Mouse (Mus musculus): ENCODE measurements at regions not wholly inside any gene's neighbourhood (a gene's known extent, or its start where the extent isn't known, plus 50 kb on each side); places are given as distances from the start of the nearest gene placed in this dataset.
A peak's percentile ranks its signal among the peaks of the same experiment; 100 is the strongest.
"Not testable (repeated sequence)": the region's sequence is repeated elsewhere in the genome, so short reads cannot be mapped to it uniquely, and the experiment has no call there.

DNA sequence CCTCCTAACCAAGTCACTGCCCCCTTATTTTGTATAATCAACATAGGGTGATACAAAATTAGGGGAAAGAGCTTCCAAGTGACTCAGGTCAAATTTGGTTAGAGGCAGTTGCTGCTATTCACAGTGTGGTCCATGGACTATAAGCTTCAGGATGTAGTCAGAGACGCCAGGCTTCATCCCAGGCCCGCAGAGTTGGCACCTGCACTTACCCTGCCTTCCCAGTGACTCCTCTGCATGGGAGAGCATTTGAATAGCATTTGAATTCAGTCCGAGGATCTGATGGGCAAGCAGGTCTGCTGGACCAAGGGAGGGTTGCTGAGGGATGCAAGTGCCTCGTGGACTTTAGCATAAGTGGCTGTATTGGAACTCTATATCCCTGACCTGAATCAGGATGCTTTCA lies 181.8 kb downstream of the 1810013L24Rik start:
- intact Hi-C loops (cut with DNase I) = no loop called here
- DNase-seq = no peak

GRCm38 (mm10) chr16:9016040-9016761 lies 186.3 kb downstream of the 1810013L24Rik start:
- DNase-seq = no peak
- intact Hi-C loops (cut with DNase I) = no loop called here

DNA sequence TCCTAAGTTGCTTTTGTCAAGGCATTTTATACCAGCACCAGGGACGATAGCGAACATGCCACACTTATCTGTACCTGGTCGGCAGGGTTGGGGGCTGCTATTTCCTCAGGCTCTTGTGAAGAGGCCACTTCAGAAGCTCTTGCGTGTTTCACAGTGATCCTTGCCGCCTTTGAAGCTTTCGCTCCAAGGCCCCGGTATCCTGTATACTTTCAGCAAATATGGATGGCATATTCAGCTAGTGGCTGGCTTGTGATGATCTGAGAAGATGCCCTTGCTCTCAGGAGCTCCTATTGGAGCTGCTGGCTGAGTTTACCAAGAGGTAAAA lies 186.8 kb downstream of the 1810013L24Rik start:
- no peak for DNase-seq
- intact Hi-C loops (cut with DNase I) = no loop called here

GRCm38 (mm10) chr16:9030717-9031116 lies 200.8 kb downstream of the 1810013L24Rik start:
- intact Hi-C loops (cut with DNase I) = no loop called here
- no peak for DNase-seq

- intact Hi-C loops (cut with DNase I) = no loop called here
- DNase-seq = no peak
Observed at GRCm38 (mm10) chr16:9043271-9043670, 213.4 kb downstream of the 1810013L24Rik start.

GRCm38 (mm10) chr16:9046864-9047263 lies 217.0 kb downstream of the 1810013L24Rik start:
- intact Hi-C loops (cut with DNase I) = no loop called here
- no peak for DNase-seq

GRCm38 (mm10) chr16:9054415-9054814 lies 224.5 kb downstream of the 1810013L24Rik start:
- no peak for DNase-seq
- intact Hi-C loops (cut with DNase I) = no loop called here

- intact Hi-C loops (cut with DNase I) = no loop called here
- no peak for DNase-seq
Observed at GRCm38 (mm10) chr16:9056430-9056829, 226.5 kb downstream of the 1810013L24Rik start.

DNA sequence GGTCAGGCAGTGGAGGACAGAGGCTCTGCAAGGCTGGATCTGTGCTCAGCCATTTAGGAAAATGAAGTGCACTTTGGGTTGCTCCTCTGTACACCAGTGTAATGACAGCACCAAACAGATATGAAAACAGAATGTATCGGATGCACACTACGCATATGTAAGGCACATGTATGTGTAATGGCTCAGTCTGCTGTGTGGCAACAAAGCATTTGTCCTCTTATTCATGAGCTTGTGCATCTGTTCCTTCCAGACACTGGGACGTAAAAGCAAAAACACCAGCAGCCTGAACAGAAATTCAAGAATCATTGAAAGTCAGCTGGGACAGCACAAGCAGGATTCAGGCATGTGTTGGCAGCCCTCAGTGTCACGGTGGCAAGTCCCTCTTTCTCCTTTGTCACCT lies 241.6 kb downstream of the 1810013L24Rik start:
- no peak for DNase-seq
- intact Hi-C loops (cut with DNase I) = no loop called here

DNA sequence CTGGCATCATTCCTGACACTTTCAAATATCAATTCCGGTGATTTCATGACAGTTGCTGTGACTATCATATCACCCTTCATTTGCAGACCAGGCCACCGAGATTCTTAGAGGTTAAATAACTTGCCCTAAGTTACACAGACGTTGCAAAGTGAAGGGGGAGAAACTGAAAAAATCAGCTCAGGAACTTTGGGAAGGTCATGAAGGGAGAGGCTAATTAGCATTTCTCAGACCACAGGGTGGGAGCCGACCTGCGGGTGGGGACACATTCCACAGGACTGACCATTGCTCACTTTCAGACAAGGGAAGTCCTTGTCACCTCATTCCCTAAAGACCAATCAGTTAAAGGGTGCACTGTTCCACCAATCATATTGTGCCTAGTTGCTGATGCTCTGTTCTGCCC lies 242.1 kb downstream of the 1810013L24Rik start:
- DNase-seq; intact Hi-C loops (cut with DNase I): not testable (repeated sequence)

- intact Hi-C loops (cut with DNase I) = no loop called here
- DNase-seq = no peak
Observed at GRCm38 (mm10) chr16:9074295-9074694, 244.4 kb downstream of the 1810013L24Rik start.

DNA sequence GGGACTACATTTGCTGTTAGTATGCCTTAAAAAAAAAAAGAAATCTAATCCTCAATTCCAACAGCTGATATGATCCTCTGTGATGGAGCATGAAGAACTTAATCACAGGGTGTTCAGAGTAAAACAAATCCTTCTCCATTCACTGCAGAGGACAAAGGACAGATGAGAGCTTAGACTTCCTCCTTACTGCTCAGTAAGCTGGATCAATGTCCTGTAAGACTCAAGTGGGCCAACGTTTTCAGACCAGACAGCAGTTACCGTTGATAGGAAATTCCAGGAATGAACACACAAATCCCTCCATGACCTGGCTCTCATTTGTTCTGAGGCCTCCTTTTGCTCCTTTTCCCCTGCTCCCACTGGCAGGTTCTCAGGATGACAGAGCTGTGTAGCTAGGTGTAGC lies 247.6 kb downstream of the 1810013L24Rik start:
- intact Hi-C loops (cut with DNase I) = no loop called here
- no peak for DNase-seq

DNA sequence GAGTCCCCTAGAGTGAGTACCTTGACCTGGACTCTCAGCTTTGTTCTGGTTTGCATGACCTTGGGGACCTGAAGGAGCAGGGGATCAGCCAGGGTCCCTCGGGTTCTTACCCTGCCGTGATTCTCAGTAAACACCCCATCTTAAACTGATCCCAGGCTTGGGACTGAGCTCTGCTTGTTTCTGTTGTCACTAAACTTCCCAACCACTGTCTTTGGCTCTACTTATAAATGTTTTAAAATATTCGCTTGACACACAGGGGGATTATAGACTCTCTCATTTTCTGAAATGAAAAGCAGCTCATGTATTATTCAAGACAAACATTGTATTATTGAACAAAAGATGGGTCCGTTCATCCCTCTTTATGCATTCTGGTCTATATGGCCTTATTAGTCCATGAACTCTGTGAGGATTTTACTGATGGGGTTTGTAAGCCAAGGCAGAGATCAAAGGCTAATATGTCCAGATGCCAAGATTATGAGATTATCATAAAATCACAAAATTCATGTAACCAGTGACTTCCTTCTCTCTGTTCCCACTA lies 248.6 kb downstream of the 1810013L24Rik start:
- intact Hi-C loops (cut with DNase I) = no loop called here
- no peak for DNase-seq

- DNase-seq = no peak
- intact Hi-C loops (cut with DNase I) = no loop called here
Observed at GRCm38 (mm10) chr16:9083040-9083439, 253.1 kb downstream of the 1810013L24Rik start.

GRCm38 (mm10) chr16:9083740-9084139 lies 253.8 kb downstream of the 1810013L24Rik start:
- DNase-seq = no peak
- intact Hi-C loops (cut with DNase I) = no loop called here

DNA sequence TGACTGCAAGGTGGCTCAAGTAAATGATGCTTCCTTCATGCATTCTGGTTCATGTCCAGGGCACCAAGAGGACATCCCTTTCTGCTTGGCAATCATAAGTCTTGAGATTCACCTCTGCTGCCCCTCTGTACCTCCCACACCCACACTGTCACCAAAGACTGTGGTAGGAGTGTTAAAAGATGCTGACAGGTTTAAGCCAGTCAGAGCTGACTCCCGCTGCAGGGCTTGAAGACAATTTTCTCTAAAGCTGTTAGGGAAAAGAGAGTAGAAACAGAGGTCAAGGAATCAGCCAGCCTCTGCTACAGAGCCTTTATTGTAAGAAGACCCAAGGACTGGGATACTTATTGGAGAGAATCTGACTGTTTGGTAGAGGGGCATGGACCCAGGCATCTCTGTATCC lies 254.7 kb downstream of the 1810013L24Rik start:
- no peak for DNase-seq
- intact Hi-C loops (cut with DNase I) = no loop called here

DNA sequence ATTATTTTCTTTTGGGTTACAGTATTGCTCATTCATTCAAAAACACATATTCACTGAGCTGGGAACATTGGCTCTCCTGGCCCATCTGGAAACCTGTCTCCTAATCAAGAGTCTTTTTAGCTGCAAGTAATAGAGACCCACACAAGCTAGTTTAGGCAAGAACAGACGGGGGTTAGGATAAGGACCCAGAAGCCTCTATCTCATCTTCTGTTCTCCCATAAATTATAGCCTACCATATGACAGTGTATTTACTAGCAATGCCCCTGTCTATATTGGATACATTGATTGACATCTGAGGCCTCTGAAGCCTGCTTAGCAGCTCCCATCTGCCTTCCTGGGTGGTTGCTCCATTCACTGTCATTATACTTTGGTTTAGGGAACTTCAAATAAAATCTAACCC lies 255.2 kb downstream of the 1810013L24Rik start:
- DNase-seq = no peak
- intact Hi-C loops (cut with DNase I) = no loop called here

DNA sequence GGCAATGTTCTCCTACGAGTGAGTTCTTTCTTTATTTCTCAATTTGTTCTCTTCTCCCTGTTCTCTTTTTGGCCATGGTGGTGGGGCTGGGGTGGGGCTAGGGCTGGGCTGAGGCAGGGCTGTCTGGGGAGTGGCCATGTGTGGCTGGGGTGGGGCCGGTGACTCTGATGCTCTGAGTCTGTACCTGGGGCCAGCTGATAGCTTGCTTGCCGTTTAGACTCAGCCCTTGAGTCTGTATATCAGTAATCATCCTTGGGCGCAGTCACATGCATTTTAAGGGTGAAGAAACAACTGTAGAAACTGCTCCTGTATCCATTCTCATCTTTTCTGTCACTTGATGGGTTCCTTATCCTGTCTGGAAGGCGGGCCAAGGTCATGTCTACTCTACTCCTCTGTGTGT lies 256.1 kb downstream of the 1810013L24Rik start:
- intact Hi-C loops (cut with DNase I) = no loop called here
- DNase-seq = no peak

- no peak for DNase-seq
Observed at GRCm38 (mm10) chr16:9091790-9092189, 261.9 kb downstream of the 1810013L24Rik start.

DNA sequence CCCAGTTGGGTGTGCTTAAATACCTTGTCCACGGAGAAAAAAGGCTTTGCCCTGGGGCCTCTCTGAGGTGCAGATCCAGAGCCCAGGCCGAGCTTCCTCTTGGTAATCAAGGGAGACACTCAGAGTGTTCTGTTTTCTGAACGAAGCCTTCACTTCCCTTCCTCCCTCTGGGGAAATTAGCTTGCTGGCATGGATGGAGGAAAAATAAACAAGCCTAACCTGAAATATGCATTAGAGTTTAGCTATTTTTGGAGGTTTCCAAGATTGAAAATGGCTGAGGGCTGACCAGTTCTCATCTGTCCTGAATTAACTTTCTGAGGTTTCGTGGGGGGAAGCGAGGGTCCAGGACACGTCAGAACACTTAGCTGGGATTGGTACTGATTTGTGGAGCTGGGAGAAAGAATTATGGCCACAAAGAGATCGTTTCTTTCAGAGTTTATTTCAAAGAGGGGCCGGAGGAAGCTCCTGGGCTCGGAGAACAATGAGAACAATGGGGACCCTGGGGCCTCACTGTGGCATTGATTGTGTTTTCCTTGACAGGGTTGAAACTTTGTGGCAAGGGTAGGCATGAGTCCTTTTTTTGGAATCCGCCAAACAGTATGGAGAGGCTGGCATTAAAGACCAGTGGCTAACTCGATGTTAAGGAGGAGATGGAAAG lies 262.4 kb downstream of the 1810013L24Rik start:
- peak; percentile 2 to 17 for DNase-seq
- intact Hi-C loops (cut with DNase I) = no loop called here

More at GRCm38 (mm10) chr16:9091790-9092189, 261.9 kb downstream of the 1810013L24Rik start:
- intact Hi-C loops (cut with DNase I) = no loop called here

DNA sequence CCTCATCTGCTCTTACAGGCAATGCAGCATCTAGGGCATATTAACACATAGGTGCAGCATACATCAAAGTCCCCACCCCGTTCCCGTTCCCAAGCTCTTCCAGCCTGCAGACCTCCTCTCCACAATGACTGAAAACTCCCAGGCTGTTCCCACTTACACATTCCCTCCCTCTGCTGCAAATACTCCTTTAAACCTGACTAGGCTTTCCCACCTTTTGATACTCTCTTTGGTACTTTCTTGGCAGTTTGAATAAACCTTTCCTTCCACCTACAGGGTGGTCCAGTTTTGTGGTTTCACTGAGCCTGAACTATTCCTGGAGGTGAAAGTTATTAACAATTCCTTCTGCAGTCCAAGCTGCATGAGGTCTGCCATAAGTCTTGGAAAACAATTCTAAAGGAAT lies 263.7 kb downstream of the 1810013L24Rik start:
- intact Hi-C loops (cut with DNase I) = no loop called here
- no peak for DNase-seq

GRCm38 (mm10) chr16:9094201-9094600 lies 264.3 kb downstream of the 1810013L24Rik start:
- DNase-seq = no peak
- intact Hi-C loops (cut with DNase I) = no loop called here
